Mouse (Mus musculus): ENCODE measurements around the gene Wtip. TPM values are rescaled to one million over a fixed set of nuclear protein-coding genes. Genes with fewer than 3 reads are reported as not detected.
"Not testable (repeated sequence)": the region's sequence is repeated elsewhere in the genome, so short reads cannot be mapped to it uniquely, and the experiment has no call there.

Wtip gene
- polyA plus RNA-seq, 1 experiment from 2014 or later = 4.0 TPM

DNA sequence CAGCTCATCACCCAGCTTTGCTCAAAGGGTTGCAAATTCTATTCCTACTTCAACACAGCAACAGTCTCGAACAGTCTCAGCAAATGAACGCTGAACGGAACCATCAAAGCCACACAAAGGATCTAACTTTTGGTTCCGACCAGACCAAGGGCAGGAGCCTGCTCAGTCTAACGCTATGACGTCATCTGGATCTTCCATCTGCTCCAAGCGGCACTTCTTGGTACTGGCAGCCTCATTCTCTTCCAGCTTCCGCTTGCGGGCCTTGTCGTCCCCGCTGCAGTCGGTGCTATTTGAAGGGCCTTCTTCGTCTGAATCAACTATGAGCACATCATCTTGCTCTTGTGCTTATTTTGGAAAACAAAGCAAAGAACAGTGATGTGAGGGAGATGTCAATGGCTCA, 8.1 kb upstream of the Wtip start:
- no peak for ATAC-seq
- WGBS = 96% methylated on average over 13 of the region's 13 CpGs
- Histone ChIP-seq H3K4me1 (replicated peaks) (no peaks in the 10 kb centered on the region), H3K36me3 (peaks cover 53% of the 10 kb centered on the region), H3K9me3 (no peaks in the 10 kb centered on the region), H3K9ac (no peak overlapping the region), H3K27ac (no peak overlapping the region), H3K4me2 (replicated peaks) (no peak overlapping the region), H3K27me3 (replicated peaks) (no peaks in the 10 kb centered on the region), H3K4me3 (replicated peaks) (no peak overlapping the region)

DNA sequence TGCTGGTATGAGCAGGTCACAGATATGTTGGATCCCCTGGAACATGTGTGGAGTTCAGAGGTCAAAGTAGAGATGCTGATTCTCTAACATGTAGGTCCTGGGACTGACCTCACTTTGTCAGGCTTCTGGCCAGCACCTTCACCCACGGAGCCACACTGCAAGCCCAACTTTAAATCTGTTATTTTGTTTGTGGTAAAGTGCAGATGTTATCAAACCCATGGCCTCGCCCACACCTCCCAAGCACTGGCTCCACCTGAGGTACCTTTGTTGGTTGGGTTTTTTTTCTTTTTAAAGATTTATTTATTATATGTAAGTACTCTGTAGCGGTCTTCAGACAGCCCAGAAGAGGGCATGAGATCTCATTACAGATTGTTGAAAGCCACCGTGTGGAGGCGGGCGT, 6.4 kb upstream of the Wtip start:
- Histone ChIP-seq H3K4me2 (replicated peaks) (no peak overlapping the region), H3K27ac (no peak overlapping the region), H3K4me3 (replicated peaks) (no peak overlapping the region), H3K4me1 (replicated peaks) (no peaks in the 10 kb centered on the region), H3K36me3 (peaks cover 42% of the 10 kb centered on the region), H3K9me3 (no peaks in the 10 kb centered on the region), H3K9ac (no peak overlapping the region), H3K27me3 (replicated peaks) (no peaks in the 10 kb centered on the region)
- ATAC-seq = no peak; the same call in 1 of the 2 replicates
- WGBS = 90% methylated on average over 6 of the region's 6 CpGs

DNA sequence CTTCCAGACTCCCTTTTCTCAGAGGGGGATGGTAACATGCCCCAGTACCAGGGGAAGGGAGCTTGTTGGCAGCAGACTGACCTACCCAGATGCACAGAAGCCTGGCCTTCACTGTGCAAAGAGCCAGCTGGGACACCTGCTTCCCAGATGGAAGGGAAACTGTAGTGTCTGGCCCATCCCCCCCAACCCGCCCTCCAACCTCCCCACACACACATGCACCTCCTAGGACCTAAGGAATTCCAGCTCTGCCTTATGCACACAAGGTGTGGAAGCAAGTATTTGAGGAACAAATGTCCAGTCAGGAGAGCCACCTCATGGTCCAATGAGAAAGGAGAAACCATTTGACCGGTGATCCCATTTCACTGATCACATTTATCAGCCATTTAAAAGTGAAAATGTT, 1.3 kb upstream of the Wtip start:
- Histone ChIP-seq H3K4me1 (replicated peaks) (peaks cover 17% of the 10 kb centered on the region), H3K9me3 (no peaks in the 10 kb centered on the region), H3K36me3 (no peaks in the 10 kb centered on the region), H3K27ac (no peak overlapping the region), H3K4me2 (replicated peaks) (no peak overlapping the region), H3K4me3 (replicated peaks) (no peak overlapping the region), H3K27me3 (replicated peaks) (no peaks in the 10 kb centered on the region), H3K9ac (no peak overlapping the region)
- 74% methylated on average over 2 of the region's 2 CpGs for WGBS
- ATAC-seq = no peak

DNA sequence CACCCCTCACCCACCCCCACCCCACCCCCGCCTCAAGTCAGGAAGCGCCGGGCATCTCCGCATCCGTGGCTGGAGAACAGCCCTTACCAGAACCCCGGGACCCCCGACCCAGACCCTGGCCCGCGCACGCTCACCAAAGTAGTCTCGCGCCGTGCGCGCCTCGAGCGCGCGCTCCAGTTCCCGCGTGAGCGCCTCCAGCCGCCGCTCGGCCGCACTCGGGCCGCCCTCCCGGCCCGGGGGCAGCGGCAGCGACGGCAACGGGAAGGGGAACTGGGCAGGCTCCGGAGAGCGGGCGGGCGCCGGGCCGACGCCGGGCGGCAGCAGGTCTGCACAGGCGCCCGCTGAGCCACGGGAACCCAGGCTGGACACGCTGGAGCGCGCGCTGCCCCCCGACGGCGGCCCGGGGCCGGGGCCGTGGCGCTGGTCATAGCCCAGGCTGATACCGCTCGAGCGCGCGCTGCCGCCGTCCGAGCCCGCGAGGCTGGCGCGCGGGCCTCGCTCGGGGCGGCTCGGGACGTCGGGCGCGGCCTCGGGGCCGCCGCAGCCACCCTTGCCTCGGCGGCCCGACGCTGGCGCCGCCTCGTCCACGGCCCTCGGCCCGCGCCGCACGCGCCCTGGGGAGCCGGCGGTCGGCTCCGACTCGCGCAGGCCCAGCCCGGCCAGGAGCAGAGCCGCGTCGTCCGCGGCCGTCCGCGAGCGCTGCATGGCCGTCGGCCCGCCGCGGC, 551 bp downstream of the Wtip start:
- no peaks in the 10 kb centered on the region for H3K27me3 ChIP-seq (replicated peaks)
- under 1% methylated on average over 104 of the region's 116 CpGs for WGBS

DNA sequence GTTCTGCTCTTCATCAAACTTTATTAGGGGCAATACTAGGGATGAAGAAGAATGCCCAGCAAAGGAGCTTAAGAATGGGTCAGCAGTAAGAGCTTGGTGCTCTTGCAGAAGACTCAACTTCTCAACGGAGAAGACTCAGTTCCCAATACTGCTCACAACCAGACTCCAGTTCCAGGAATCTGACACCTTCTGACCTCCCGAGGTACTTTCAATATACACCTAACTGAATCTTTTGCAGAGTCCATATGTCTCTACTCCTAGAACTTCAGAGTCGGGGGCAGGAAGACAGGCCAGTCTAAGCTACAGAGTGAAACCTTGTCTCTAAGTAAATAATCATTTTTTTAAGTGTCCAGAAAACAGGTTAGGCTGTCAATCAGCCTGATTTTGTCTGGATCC, 1.1 kb downstream of the Wtip start:
- Histone ChIP-seq H3K4me3 (replicated peaks) (peak overlapping the region; percentile 89), H3K9me3 (no peaks in the 10 kb centered on the region), H3K9ac (peak overlapping the region; percentile 83), H3K4me1 (replicated peaks) (peaks cover 17% of the 10 kb centered on the region), H3K36me3 (0 out of 2 replicates have a peak, but pooled peaks cover 4% of the 10 kb centered on the region), H3K27ac (no peak overlapping the region), H3K4me2 (replicated peaks) (peak overlapping the region; percentile 74), H3K27me3 (replicated peaks) (no peaks in the 10 kb centered on the region)
- WGBS = 3% methylated on average over 3 of the region's 3 CpGs
- peak; percentile 26; the same call in 1 of the 2 replicates for ATAC-seq

More for the DNA sequence above, 551 bp downstream of the Wtip start:
- H3K9ac ChIP-seq = peak overlapping the region; percentile 83
- peak overlapping the region; percentile 89 for H3K4me3 ChIP-seq (replicated peaks)
- no peaks in the 10 kb centered on the region for H3K36me3 ChIP-seq
- H3K9me3 ChIP-seq = no peaks in the 10 kb centered on the region
- ATAC-seq = peak; percentile 80
- peak overlapping the region; percentile 74 for H3K4me2 ChIP-seq (replicated peaks)
- H3K27ac ChIP-seq = peak overlapping the region; percentile 76
- peaks cover 17% of the 10 kb centered on the region for H3K4me1 ChIP-seq (replicated peaks)

DNA sequence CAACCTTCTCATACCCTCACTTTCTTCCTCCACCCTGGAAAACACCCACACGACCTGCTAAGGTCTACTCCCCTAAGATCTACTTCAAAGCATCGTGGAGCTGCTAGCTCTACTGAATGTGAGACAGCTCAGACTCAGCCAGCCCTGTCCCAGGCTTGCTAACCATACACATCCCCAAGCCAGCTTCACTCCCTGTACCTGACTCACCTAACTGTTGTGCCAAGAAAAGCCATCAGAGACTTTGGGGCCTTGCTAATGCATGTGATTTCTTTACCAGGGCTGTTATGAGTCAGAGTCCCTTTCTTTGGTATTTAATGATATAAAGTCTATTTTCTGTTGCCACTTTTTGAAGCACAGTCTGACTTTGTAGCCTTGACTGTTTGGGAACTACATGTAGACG, 1.9 kb downstream of the Wtip start:
- ATAC-seq = no peak
- Histone ChIP-seq H3K4me3 (replicated peaks) (no peak overlapping the region), H3K27ac (no peak overlapping the region), H3K4me2 (replicated peaks) (peak overlapping the region; percentile 74), H3K27me3 (replicated peaks) (no peaks in the 10 kb centered on the region), H3K9ac (peak overlapping the region; percentile 15; the same call in 1 of the 2 replicates), H3K36me3 (0 out of 2 replicates have a peak, but pooled peaks cover 6% of the 10 kb centered on the region), H3K9me3 (no peaks in the 10 kb centered on the region), H3K4me1 (replicated peaks) (peaks cover 17% of the 10 kb centered on the region)
- WGBS = 60% methylated on average over 3 of the region's 3 CpGs

DNA sequence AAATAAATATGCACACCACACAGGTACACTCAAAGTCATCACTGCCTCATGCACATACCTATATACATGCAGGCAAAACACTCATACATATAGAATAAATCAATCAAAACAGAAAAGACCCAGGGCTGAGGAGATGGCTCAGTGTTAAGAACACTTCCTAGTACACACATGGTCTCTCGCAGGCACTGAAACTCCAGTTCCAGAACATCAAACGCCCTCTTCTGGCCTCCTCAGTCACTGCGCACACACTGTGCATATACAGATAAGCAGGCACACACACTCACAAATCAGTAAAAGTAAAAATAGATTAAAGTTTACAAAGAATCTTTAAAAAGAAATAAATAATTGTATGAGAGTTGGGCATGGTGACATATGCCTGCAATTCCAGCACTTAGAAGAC, 6.8 kb downstream of the Wtip start:
- Histone ChIP-seq H3K9me3 (no peaks in the 10 kb centered on the region), H3K4me1 (replicated peaks) (peaks cover 8% of the 10 kb centered on the region; the same call in 1 of the 2 replicates), H3K36me3 (0 out of 2 replicates have a peak, but pooled peaks cover 6% of the 10 kb centered on the region), H3K4me3 (replicated peaks) (no peak overlapping the region), H3K9ac (no peak overlapping the region), H3K4me2 (replicated peaks) (no peak overlapping the region), H3K27me3 (replicated peaks) (no peaks in the 10 kb centered on the region), H3K27ac (no peak overlapping the region)
- ATAC-seq = no peak
- WGBS = 85% methylated on average over 3 of the region's 3 CpGs

DNA sequence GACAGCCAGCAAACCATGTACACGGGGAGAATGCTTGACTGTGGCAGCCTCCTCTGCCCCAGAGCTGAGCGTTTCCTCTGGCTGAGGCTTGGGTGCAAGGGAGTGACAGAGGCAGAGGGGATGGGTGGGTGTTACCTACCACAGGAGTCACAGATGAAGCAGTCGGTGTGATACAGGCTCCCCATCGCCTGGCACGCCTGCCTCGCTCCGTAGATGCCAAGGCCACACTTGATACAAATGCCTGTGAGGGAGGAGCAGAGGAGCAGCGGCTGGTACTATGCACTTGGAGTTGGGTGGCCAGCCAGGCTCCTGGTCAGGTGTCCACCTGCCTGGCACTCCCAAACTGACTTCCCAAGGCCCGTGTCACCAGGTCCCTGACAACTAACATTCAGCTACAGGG, 7.7 kb downstream of the Wtip start:
- no peaks in the 10 kb centered on the region for H3K27me3 ChIP-seq (replicated peaks)
- 90% methylated on average over 9 of the region's 9 CpGs for WGBS
- no peak overlapping the region for H3K4me3 ChIP-seq (replicated peaks)
- 0 out of 2 replicates have a peak, but pooled peaks cover 6% of the 10 kb centered on the region for H3K36me3 ChIP-seq
- H3K9ac ChIP-seq = no peak overlapping the region
- ATAC-seq = no peak
- H3K9me3 ChIP-seq = no peaks in the 10 kb centered on the region
- peaks cover under 1% of the 10 kb centered on the region; the same call in 1 of the 2 replicates for H3K4me1 ChIP-seq (replicated peaks)
- H3K27ac ChIP-seq = no peak overlapping the region
- no peak overlapping the region for H3K4me2 ChIP-seq (replicated peaks)

DNA sequence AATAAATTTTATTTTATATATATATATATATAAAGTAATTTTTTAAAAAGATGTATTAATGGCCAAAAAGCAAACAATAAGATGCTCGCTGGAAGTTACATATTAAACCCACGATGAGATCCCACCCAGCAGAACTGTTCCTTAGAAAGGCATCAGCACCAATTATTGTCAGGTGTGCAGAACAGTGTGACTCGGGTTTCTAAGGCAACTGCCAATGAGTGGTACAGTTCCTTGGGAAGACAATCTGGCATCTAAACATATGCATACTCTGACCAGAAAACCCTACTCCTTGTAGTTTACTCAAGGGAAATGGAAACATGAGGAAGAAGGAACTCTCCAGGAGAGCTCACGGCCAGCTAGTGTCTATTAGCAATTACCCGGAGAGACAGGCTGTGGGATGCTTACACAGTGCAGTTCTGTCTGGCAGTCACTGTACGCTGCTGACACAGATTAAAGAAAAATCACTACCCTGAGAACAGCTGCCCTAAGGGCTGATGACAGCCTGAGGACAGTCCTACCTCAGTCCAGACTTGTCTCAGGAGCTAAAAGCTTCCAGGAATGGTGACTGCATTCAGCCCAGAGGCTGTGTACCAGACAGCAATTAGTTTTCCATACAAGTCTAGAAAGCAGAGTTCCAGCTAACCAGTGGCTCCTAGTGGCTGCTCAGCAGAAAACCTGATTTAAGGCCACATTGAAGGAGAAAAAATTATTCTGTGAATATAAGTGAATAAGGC, 9.9 kb downstream of the Wtip start:
- H3K27me3 ChIP-seq (replicated peaks) = no peaks in the 10 kb centered on the region
- H3K36me3 ChIP-seq = 0 out of 2 replicates have a peak, but pooled peaks cover 6% of the 10 kb centered on the region
- no peak overlapping the region for H3K4me3 ChIP-seq (replicated peaks)
- no peak for ATAC-seq
- WGBS = 92% methylated on average over 6 of the region's 6 CpGs
- H3K4me2 ChIP-seq (replicated peaks) = no peak overlapping the region
- H3K9ac ChIP-seq = no peak overlapping the region
- no peaks in the 10 kb centered on the region; the same call in 1 of the 2 replicates for H3K4me1 ChIP-seq (replicated peaks)
- H3K9me3 ChIP-seq = no peaks in the 10 kb centered on the region
- H3K27ac ChIP-seq = no peak overlapping the region

DNA sequence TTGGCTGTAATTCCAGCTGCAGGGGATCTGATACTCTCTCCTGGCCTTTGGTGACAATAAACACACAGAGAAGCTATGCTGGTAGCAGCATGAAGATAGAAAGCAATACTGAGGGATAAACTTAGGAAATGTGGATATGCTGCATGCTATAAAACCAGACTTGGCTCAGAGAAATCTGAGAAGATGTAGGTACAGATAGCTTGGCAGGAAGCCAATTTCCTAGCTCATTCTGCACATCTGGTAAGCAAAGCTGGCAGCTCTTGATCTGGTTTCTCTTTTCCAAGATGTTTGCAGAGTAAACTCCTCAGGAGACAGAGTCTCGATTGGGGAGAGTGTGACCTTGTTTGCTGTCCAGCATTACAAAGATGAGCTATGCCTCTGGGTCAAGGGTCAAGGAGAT, 12.4 kb downstream of the Wtip start:
- 19% methylated on average over 1 of the region's 1 CpGs for WGBS
- not testable (repeated sequence) for H3K9ac ChIP-seq; H3K9me3 ChIP-seq; H3K36me3 ChIP-seq; H3K4me3 ChIP-seq (replicated peaks); H3K27ac ChIP-seq; H3K4me1 ChIP-seq (replicated peaks); H3K27me3 ChIP-seq (replicated peaks); H3K4me2 ChIP-seq (replicated peaks)
- peak; percentile 65 for ATAC-seq

DNA sequence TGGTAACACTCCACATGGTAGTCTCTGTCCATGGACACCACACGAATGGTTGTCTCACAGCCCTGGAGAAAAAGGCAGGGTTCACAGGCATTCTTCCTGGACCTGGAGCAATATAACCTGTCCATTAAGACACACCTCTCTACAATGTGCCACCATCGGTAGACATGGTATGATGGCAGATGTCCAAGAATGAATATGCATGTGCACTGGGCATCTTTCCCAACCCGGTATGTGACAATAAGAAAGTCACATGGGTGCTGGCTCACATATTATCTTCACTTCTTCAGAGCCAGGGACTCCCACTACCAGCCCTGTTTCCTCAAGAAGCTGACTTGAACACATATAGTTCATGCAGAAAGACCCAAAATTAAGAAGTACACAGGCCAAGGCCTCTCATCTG, 16.5 kb downstream of the Wtip start:
- Histone ChIP-seq H3K36me3 (peaks cover 13% of the 10 kb centered on the region), H3K27me3 (replicated peaks) (no peaks in the 10 kb centered on the region), H3K27ac (no peak overlapping the region), H3K9ac (no peak overlapping the region), H3K4me2 (replicated peaks) (no peak overlapping the region), H3K4me1 (replicated peaks) (no peaks in the 10 kb centered on the region; the same call in 1 of the 2 replicates), H3K9me3 (no peaks in the 10 kb centered on the region), H3K4me3 (replicated peaks) (no peak overlapping the region)
- 89% methylated on average over 3 of the region's 3 CpGs for WGBS
- ATAC-seq = no peak

DNA sequence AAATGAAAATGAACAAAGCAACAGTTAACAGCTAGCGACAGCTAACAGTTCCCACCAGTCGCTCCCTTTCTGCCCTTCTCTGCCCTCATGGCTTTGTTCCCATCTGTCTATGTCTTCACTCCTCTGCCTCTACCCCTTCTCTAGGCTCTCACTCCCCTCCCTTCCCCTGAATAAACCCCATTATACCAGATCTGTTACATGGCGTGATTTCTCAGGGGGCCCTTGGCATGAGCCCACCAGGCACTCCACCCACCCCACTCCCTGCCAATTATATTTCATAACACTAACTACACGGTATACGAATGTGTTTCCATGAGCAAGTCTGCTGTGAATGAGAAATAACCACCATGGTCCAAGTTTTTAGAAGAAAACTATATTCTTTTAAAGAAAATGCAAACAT, 23.9 kb downstream of the Wtip start:
- Histone ChIP-seq H3K4me2 (replicated peaks) (no peak overlapping the region), H3K9me3 (no peaks in the 10 kb centered on the region), H3K27ac (no peak overlapping the region), H3K9ac (no peak overlapping the region), H3K4me3 (replicated peaks) (no peak overlapping the region), H3K27me3 (replicated peaks) (no peaks in the 10 kb centered on the region), H3K4me1 (replicated peaks) (no peaks in the 10 kb centered on the region), H3K36me3 (peaks cover 16% of the 10 kb centered on the region)
- WGBS = 82% methylated on average over 5 of the region's 5 CpGs
- no peak for ATAC-seq

All from intestine, embryonic 15.5 days (tissue).